Mouse (Mus musculus) testis, postnatal 10 days (tissue): ENCODE results near the gene C1qtnf2.

ENCODE experiments used
- DNase-seq: peaks from one replicate; pipeline ENCODE4 v3.0.0; 2021; ENCODE audit warnings: low spot score

The C1qtnf2 gene

DNA sequence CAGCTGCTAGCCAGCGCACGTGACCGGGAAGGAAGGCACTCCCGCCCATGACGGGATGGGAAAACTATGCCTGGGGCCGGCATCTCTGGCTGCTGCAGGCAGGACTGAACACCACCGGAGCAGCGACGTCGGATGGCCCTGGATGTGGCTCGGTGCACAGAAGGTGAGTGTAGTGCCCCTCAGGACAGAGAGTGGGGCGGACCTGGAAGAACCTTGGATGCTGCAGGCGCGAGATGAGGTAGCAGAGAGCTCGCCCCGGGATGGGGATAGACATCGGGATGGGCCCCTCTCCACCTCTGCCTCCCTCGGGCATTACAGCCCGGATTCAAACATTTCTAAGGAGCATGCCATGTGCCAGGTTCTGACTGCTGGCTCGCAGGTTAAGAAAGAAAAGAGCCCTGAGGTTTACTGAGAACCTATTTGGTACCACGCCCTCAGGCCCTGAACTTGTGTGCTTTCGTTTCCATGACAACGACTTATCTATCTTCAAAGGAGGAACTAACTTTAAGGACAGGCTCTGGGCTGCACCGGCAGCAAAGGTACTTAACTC, at the start of gene C1qtnf2:
C1qtnf2 (plus strand) TSS at position 52 of the 550 bp plus-strand sequence.
- peak; percentile 71 for DNase-seq

GRCm38 (mm10) chr11:43424386-43424785, 49.7 kb upstream of the C1qtnf2 start:
- DNase-seq = peak; percentile 50

DNA sequence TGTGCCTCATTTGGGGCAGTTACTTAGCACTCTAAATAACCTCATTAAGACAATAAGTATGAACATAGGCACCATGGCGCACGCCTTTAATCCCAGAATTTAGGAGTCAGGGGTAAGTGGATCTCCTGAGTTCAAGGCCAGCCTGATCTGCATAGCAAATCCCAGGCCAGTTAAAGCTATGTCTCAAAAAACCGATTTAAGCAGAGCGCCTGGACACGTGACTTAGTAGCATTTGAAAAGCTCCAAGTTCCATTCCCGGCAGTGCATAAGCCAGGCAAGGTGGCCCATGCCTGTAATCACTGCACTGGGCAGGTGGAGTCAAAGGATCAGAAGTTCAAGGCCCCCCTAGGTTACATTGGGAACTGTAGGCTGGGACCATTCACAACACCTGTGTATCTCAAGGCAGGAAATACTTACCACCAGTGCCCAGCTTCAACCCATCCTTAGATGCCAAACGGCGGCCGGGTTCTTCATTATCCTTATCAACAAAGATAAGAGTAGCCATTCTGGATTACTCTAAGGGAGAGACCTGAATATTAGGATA, 48.8 kb upstream of the C1qtnf2 start:
- no peak for DNase-seq

- DNase-seq = peak; percentile 82
These were observed 48.2 kb upstream of the C1qtnf2 start, which contains the start of gene Pttg1 for GRCm38 (mm10) chr11:43425824-43426413. Pttg1 (minus strand) TSS chr11:43426251.

- DNase-seq = no peak
These were observed 47.6 kb upstream of the C1qtnf2 start for GRCm38 (mm10) chr11:43426414-43426884.

DNA sequence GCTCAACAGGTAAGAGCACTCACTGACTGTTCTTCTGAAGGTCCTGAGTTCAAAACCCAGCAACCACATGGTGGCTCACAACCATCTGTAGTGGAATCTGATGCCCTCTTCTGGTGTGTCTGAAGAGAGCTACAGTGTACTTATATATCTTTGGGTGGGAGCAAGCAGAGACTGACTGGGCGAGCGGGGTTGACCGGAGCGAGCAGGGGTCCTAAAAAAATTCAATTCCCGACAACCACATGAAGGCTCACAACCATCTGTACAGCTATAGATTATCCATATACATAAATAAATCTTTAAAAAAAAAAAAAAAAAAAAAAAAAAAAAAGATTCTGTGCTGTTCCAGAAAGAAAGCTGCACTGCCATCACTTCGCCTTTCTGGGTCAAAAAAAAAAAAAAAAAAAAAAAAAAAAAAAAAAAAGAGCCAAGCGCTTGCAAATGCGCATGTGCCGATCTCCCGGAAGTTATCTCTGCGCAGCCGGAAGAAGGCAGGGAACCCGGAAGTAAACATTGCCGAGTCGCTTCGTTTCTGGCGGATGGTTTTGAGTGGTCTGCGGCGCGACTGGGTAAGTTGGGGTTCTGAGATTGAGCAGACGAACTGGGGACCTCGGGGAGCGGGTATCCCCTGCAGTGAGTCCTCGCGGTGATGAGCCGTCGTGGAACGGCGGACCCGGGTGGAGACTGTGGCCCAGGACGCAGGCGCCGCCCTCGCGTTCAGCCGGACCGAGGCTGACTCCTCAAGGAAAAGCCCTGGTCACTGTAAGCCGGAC, 40.6 kb upstream of the C1qtnf2 start, which contains the start of gene Slu7:
Slu7 (plus strand) TSS at position 491 of the 770 bp plus-strand sequence.
- DNase-seq = peak; percentile 79

DNA sequence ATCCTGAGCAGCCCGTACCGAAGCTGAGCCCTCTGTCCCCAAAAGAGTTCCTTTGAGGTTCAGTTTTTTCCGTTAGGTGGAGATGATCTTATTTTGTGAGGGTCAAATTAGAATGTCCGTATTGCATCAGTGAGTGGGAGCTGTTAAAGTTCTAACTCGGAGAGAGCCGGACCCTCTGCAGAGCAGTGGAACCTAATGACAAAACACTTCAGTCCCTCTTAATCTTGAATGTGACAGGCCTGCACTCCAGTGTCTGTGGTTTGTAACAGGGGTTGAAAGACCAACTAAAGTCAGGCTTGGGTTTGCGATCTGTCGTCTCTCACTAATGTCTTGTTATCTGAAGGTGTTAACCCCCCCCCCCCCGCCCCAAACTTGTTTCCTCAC, 40.1 kb upstream of the C1qtnf2 start:
- no peak for DNase-seq

- no peak for DNase-seq
These were observed 33.0 kb upstream of the C1qtnf2 start for GRCm38 (mm10) chr11:43441121-43441520.

DNA sequence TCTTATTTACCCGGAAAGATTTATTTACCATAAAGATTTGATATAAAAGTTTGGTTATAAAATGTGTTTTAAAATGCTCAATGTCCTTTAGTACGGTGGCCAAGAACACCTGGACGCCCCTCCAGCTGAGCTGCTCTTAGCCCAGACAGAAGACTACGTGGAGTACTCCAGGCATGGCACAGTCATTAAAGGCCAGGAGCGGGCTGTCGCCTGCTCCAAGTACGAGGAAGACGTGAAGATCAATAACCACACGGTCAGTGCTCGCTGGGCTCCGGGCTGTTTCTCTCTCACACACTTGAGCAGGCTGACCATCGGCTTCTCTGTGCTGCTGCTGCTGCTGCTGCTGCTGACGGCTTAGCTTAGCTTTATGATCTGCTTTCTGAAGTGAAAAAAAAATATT, 30.9 kb upstream of the C1qtnf2 start:
- DNase-seq = no peak

DNA sequence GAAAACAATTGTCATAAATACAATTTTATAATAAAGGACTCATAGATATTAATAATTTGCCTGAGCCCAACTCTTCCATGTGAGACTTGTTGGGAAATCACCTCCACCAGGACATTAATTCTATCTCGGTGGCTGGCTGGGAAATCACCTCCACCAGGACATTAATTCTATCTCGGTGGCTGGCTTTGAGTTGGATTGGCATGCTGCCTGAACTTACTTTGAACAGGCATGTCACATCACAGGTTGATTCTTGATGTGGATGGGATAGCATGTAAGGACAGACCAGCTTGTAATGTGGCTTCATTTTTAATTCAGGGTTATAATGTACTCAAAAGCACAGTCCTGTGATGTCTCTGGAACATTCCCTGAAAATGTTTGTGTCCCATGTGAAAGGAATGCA, 24.2 kb upstream of the C1qtnf2 start:
- DNase-seq = no peak

GRCm38 (mm10) chr11:43451322-43451721, 22.8 kb upstream of the C1qtnf2 start:
- no peak for DNase-seq

DNA sequence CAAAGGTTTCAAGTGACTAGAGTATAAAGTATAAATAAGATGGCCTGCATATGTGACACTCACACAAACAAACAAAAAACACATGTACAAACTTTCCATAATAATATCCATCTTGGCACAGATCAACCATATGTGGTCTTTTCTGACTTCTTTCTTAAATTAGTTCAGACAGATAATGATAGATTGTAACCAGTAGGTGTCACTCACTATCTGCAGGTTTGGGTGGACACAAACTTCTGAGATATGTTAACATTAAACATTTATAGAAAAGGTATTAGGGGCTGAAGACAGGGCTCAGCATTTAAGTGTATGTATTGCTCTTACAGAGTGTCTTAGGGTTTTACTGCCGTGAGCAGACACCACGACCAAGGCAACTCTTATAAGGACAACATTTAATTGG, 21.8 kb upstream of the C1qtnf2 start:
- no peak for DNase-seq

GRCm38 (mm10) chr11:43463204-43463603, 10.9 kb upstream of the C1qtnf2 start:
- DNase-seq = no peak

DNA sequence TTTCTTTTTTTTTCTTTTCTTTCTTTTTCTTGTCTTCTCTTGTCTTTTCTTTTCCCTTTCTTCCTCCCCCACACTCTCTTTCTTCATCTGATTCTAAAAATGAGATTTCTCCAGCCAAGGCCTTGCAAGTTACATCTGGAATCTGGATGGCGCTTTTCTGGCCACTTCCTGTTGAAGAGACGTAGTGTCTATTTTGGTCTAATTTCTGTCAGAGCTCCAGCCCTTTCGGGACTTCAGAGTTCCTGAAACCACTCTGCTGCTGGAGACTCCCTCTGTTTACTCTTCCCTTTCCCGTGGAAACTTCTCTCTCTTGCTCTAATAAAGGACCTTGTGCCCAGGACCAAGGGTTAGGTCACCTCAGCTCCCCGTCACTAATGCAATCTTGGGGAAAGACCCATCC, 4.0 kb upstream of the C1qtnf2 start:
- DNase-seq = no peak

DNA sequence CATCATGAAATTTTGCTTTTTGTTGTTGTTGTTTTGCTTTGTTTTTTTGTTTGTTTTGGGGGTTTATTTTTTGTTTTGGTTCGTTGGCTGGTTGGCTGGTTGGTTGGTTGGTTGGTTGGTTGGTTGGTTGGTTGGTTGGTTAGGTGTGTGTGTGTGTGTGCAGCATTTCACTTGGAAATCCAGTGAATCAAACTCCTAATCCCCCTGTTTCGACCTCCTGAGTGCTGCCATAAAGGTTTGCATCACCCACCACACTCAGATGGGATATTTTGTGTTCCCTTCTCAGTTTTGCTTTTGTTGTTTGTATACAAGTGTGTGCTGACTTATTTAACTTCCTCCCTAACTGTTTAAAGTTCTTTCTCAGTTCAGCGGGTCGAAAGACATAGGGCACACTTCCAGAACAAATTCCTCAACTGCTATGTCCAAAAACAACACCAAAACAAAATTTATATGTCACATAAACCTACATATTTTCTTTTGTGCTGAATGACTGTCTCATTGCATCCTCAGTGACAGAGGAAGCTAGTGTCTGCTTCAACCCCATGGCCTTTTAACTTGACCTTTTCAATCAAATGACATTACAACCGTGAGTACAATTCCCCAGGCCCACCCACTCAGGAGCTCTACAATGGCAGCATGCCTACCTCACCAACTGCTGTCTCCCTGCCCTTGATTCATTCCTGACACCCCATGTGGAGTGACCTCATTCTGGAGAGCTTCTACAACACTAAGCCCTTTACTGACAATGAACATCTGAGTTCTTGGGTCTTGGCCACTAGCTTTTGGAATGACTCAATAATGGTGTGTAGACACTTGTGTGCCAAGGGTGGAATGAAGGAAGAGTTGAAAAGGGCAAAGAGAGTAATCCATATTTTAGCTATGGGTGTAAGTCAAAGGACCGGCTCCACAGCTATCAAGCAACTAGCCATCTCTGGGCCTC, 2.9 kb upstream of the C1qtnf2 start:
- DNase-seq = no peak

- DNase-seq = no peak
These were observed 961 bp upstream of the C1qtnf2 start for GRCm38 (mm10) chr11:43473115-43473514.

DNA sequence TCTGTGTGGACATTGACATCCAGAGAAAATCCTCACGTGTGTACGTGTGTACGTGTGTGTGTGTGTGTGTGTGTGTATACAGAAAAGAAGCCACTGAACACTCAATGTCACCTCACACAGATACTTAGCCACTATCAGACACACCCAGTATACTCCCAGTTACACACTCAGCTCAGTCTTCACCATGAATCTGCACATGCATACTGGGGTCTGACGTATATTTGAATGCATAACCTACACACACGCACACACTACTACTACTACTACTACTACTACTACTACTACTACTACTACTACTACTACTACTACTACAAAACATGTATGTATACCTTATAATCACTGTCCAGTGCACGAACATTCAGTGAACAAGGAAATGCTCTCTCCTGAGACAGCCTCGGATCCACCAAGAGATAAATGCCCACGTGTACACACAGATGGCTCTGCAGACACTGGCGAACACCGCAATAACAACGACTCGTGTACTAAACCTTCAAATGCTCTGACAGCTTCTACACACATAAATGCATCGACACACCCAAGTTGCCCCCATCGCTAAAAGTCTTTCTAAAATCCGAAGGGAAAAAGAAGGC, 346 bp upstream of the C1qtnf2 start:
- no peak for DNase-seq

GRCm38 (mm10) chr11:43479376-43479775, 5.3 kb downstream of the C1qtnf2 start:
- DNase-seq = no peak

- no peak for DNase-seq
These were observed 6.5 kb downstream of the C1qtnf2 start for GRCm38 (mm10) chr11:43480561-43480960.

DNA sequence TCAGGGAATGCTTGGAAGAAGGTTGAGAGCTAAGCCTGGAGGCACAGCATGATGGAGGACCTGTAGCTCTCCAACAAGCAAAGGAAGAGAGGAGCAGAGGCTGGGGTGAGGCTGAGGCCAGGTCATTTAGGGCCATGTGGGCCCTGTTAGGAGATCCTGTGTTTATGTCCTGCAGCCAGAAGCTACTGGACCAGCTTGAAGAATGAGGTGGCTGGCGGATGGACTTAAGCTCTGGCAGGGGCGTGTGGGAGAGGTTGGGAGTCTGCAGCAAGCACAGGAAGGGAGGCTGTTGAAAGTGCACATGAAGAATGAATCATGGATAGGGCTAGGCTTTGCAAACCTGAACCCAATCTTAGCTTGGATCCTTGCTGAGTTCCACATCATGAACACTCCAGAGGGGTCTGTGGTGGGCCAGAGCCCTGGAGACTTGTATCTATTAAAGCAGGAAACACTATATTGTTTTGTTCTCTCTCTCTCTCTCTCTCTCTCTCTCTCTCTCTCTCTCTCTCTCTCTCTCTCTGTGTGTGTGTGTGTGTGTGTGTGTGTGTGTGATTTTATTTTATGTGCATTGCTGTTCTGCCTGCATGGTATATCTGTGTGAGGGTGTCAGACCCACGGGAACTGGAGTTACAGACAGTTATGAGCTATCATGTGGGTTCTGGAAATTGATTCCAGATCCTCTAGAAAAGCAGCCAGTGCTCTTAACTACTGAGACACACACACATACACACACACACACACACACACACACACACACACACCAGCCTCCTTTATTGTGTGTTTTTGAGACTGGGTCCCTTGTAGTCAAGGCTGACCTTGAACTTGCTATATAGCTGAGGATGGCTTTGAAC, 7.8 kb downstream of the C1qtnf2 start:
- no peak for DNase-seq
